ENCODE assay signal across 8 mouse cellular contexts in the genomic region with DNA sequence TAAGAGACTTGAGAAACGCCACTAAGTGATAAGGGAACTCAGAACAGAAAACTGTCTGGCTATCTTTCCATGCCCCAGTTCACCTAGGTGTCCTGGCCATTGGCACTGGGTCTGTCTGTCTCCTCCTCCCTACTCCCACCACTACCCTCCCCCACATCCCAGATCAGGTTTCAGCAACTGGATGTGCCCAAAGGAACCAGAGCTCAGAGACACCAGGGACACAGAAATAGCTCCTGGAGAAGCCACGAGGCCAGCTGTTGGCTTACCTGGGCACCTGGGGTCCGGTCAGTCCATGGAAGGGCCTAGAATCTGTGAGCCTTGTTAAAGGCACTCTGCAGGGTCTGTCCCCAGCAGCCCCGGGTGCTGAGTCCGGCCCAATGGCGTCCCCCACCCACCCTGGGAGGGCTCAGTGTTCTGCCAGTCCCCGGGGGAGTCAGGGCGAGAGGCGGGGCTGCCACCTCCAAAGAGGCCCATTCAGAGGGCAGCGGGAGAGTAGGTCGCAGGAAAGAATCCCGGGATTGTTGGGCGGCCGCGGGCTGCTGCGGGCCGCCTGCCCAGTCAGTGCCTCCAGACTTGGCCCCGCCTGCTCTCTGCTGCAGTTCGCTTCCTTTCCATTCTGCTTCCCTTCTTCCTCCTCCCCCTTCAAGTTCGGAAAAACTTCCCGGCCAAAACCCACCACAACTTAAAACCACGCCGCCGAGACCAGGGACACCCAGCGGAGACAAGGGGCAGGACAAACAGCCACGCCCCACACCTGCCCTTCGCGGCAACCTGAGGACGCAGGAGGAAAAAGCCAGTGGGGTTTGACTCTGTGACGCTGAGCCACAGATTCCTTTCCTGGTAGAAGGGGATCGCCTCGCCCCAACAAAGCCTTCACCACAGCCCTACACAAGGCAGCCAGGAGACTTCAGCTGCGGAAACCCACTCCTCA.
A peak's percentile ranks its signal among the peaks of the same experiment; 100 is the strongest.
DNase-seq lines count a peak whose midpoint lies in the region; ATAC-seq and TF ChIP-seq lines count a peak whose summit lies in the region.

No protein-coding gene starts in this region.

- peak; percentile 62 to 68 for ATAC-seq in hematopoietic stem cell, adult 5-6 weeks (replicated peaks in 1 of 2; ENCODE audit: insufficient read depth in 1 of 2, low FRiP score in 2 of 2, low TSS enrichment in 1 of 2, low read depth in 1 of 2, poor library complexity in 2 of 2, severe bottlenecking in 2 of 2)

- peak overlapping the region; percentile 48 for H3K27ac ChIP-seq in olfactory bulb, adult 2 months (ENCODE audit: insufficient read depth, low read depth, low read length)

- peak; percentile 65 for DNase-seq in ES-CJ7 (ENCODE audit: low read depth, low spot score)
- peak; percentile 68 to 77 for DNase-seq in cerebellum, postnatal 10 days
- peak; percentile 44 to 58 for DNase-seq in frontal cortex, postnatal 14 days (ENCODE audit: low spot score in 2 of 2)
- peak; percentile 84 for DNase-seq in layer of hippocampus, adult 9-11 months
- DNase-seq in lung, adult 2 months, result peak; percentile 71
- peak; percentile 18 for DNase-seq in urinary bladder, postnatal 10 days (ENCODE audit: low spot score)

- peaks cover 24% of the 10 kb centered on the region for H3K4me1 ChIP-seq in lung, adult 2 months (ENCODE audit: control insufficient read depth, insufficient read depth, low read length)
- peaks cover 22% of the 10 kb centered on the region for H3K4me1 ChIP-seq in olfactory bulb, adult 2 months (ENCODE audit: control insufficient read depth, insufficient read depth, low read length)

- H3K4me3 ChIP-seq in lung, adult 2 months (replicated peaks; ENCODE audit: extremely low read depth, low read depth, low read length), result peak overlapping the region; percentile 60
- H3K4me3 ChIP-seq in olfactory bulb, adult 2 months (ENCODE audit: insufficient read depth, low read depth, low read length), result peak overlapping the region; percentile 40

- TF ChIP-seq CTCF in lung, adult 2 months (IDR thresholded peaks at IDR 0.05; ENCODE audit: insufficient read depth, low read length), result no peak
- no peak for TF ChIP-seq CTCF in olfactory bulb, adult 2 months (IDR thresholded peaks at IDR 0.05; ENCODE audit: insufficient read depth, low read depth, low read length)

- TF ChIP-seq POLR2A in lung, adult 2 months (IDR thresholded peaks at IDR 0.05; ENCODE audit: borderline replicate concordance, extremely low read depth, low read depth, low read length), result peak; percentile 20; the same call in 1 of the 2 replicates
- TF ChIP-seq POLR2A in olfactory bulb, adult 2 months (IDR thresholded peaks at IDR 0.05; ENCODE audit: insufficient read depth, low read depth, low read length), result no peak

- 4% methylated on average over 33 of the region's 33 CpGs for WGBS in lung, adult 2 months
- WGBS in olfactory bulb, adult 2 months, result 8% methylated on average over 33 of the region's 33 CpGs

Comparison
In these comparisons a context has a peak if more than half of its experiments do, and no peak if none do; other contexts are left out.
1. Peak in every context shown above with its lines: DNase-seq, ATAC-seq, H3K4me3 ChIP-seq and H3K27ac ChIP-seq.
2. DNase-seq: peak in every context shown above with its lines; median percentile 84 in layer of hippocampus, adult 9-11 months; 72 in cerebellum, postnatal 10 days; 71 in lung, adult 2 months; 65 in ES-CJ7; 51 in frontal cortex, postnatal 14 days; 18 in urinary bladder, postnatal 10 days.